Mouse (Mus musculus): Measurements from ENCODE around the gene Fam181b.

Fam181b gene

GRCm38 (mm10) chr7:93079785-93080730 is at the start of gene Fam181b:
Gene Fam181b (plus strand): TSS chr7:93079865.
- DNase-seq (ENCODE audit: low spot score in 2 of 2) = peak in 1 of 2 experiments; percentile 45

- no peak for DNase-seq (ENCODE audit: low spot score in 2 of 2)
These were observed 41.7 kb upstream of the Fam181b start for GRCm38 (mm10) chr7:93037763-93038471.

- no peak for DNase-seq (ENCODE audit: low spot score in 2 of 2)
These were observed 41.2 kb upstream of the Fam181b start for GRCm38 (mm10) chr7:93038472-93038828.

- DNase-seq (ENCODE audit: low spot score in 2 of 2) = no peak
These were observed 40.1 kb upstream of the Fam181b start for GRCm38 (mm10) chr7:93039542-93039941.

- no peak for DNase-seq (ENCODE audit: low spot score in 2 of 2)
These were observed 35.3 kb upstream of the Fam181b start for GRCm38 (mm10) chr7:93044359-93044758.

GRCm38 (mm10) chr7:93044788-93045187 is 34.9 kb upstream of the Fam181b start:
- no peak for DNase-seq (ENCODE audit: low spot score in 2 of 2)

GRCm38 (mm10) chr7:93060831-93061230 is 18.8 kb upstream of the Fam181b start:
- DNase-seq (ENCODE audit: low spot score in 2 of 2) = no peak

GRCm38 (mm10) chr7:93061747-93062146 is 17.9 kb upstream of the Fam181b start:
- no peak for DNase-seq (ENCODE audit: low spot score in 2 of 2)

- DNase-seq (ENCODE audit: low spot score in 2 of 2) = no peak
These were observed 17.5 kb upstream of the Fam181b start for GRCm38 (mm10) chr7:93062189-93062588.

- no peak for DNase-seq (ENCODE audit: low spot score in 2 of 2)
These were observed 12.1 kb upstream of the Fam181b start for GRCm38 (mm10) chr7:93067464-93068015.

GRCm38 (mm10) chr7:93076435-93076960 is 3.2 kb upstream of the Fam181b start:
- DNase-seq (ENCODE audit: low spot score in 2 of 2) = no peak

GRCm38 (mm10) chr7:93079420-93079784 is 263 bp upstream of the Fam181b start:
- no peak for DNase-seq (ENCODE audit: low spot score in 2 of 2)

- peak in 1 of 2 experiments; percentile 2 for DNase-seq (ENCODE audit: low spot score in 2 of 2)
These were observed 1.2 kb downstream of the Fam181b start for GRCm38 (mm10) chr7:93080731-93081430.

- peak in 1 of 2 experiments; percentile 54 for DNase-seq (ENCODE audit: low spot score in 2 of 2)
These were observed 13.8 kb downstream of the Fam181b start for GRCm38 (mm10) chr7:93093371-93094058.

- peak in 1 of 2 experiments; percentile 21 for DNase-seq (ENCODE audit: low spot score in 2 of 2)
These were observed 15.8 kb downstream of the Fam181b start for GRCm38 (mm10) chr7:93095511-93095910.

GRCm38 (mm10) chr7:93104776-93105340 is 25.2 kb downstream of the Fam181b start:
- DNase-seq (ENCODE audit: low spot score in 2 of 2) = no peak

GRCm38 (mm10) chr7:93110370-93110965 is 30.8 kb downstream of the Fam181b start:
- no peak for DNase-seq (ENCODE audit: low spot score in 2 of 2)

- no peak for DNase-seq (ENCODE audit: low spot score in 2 of 2)
These were observed 31.4 kb downstream of the Fam181b start for GRCm38 (mm10) chr7:93111056-93111455.

- no peak for DNase-seq (ENCODE audit: low spot score in 2 of 2)
These were observed 37.9 kb downstream of the Fam181b start for GRCm38 (mm10) chr7:93117561-93117960.

GRCm38 (mm10) chr7:93123936-93124335 is 44.3 kb downstream of the Fam181b start:
- no peak for DNase-seq (ENCODE audit: low spot score in 2 of 2)

All from urinary bladder, postnatal 36 days (tissue).